Mouse (Mus musculus) bone marrow, adult 2 months (tissue): ENCODE results near the gene Anks1b.

Experiments
- CTCF ChIP-seq: fragments of 200-500 bp; IDR thresholded peaks from 2 replicates; pipeline ENCODE4 v1.5.1; 2011; ENCODE audit warnings: low read length, control low read depth; ENCODE audit not compliant: control insufficient read depth, insufficient read depth
- POLR2A ChIP-seq: fragments of 200-500 bp; IDR thresholded peaks from 2 replicates; pipeline ENCODE4 v1.6.1; 2011; ENCODE audit warnings: low read depth, mild to moderate bottlenecking, control low read depth, low read length, borderline replicate concordance; ENCODE audit not compliant: control insufficient read depth

- TF ChIP-seq CTCF = no peak
- no peak for TF ChIP-seq POLR2A
These were observed 1068.8 kb downstream of the Anks1b start for GRCm38 (mm10) chr10:90942001-90942700.
